Mouse (Mus musculus): ENCODE results near the gene Olfr374.
A peak's percentile ranks its signal among the peaks of the same experiment; 100 is the strongest.
"Not testable (repeated sequence)": the region's sequence is repeated elsewhere in the genome, so short reads cannot be mapped to it uniquely, and the experiment has no call there.

Gene Olfr374

GRCm38 (mm10) chr8:72106740-72107139 lies at the start of gene Olfr374:
Olfr374 (plus strand) TSS chr8:72107040.
- no peak for DNase-seq

GRCm38 (mm10) chr8:72057643-72058042 lies 49.2 kb upstream of the Olfr374 start:
- DNase-seq, result not testable (repeated sequence)

- DNase-seq, result not testable (repeated sequence)
Measured at GRCm38 (mm10) chr8:72066819-72067399, 39.9 kb upstream of the Olfr374 start.

- not testable (repeated sequence) for DNase-seq
Measured at GRCm38 (mm10) chr8:72082877-72083276, 24.0 kb upstream of the Olfr374 start, which contains the start of gene Olfr373. Olfr373 (plus strand) TSS chr8:72083177.

GRCm38 (mm10) chr8:72084744-72085143 lies 22.1 kb upstream of the Olfr374 start:
- no peak for DNase-seq

GRCm38 (mm10) chr8:72087611-72088010 lies 19.2 kb upstream of the Olfr374 start:
- not testable (repeated sequence) for DNase-seq

GRCm38 (mm10) chr8:72096721-72097120 lies 10.1 kb upstream of the Olfr374 start:
- not testable (repeated sequence) for DNase-seq

GRCm38 (mm10) chr8:72099377-72100103 lies 7.3 kb upstream of the Olfr374 start:
- DNase-seq, result not testable (repeated sequence)

GRCm38 (mm10) chr8:72105165-72105564 lies 1.7 kb upstream of the Olfr374 start:
- DNase-seq, result no peak

GRCm38 (mm10) chr8:72110876-72111275 lies 4.0 kb downstream of the Olfr374 start:
- DNase-seq, result no peak

- DNase-seq, result no peak
Measured at GRCm38 (mm10) chr8:72112486-72112885, 5.6 kb downstream of the Olfr374 start.

- no peak for DNase-seq
Measured at GRCm38 (mm10) chr8:72115202-72115601, 8.4 kb downstream of the Olfr374 start.

GRCm38 (mm10) chr8:72118616-72119015 lies 11.8 kb downstream of the Olfr374 start:
- DNase-seq, result no peak

- DNase-seq, result not testable (repeated sequence)
Measured at GRCm38 (mm10) chr8:72121486-72121885, 14.6 kb downstream of the Olfr374 start.

- DNase-seq, result no peak
Measured at GRCm38 (mm10) chr8:72121997-72122396, 15.2 kb downstream of the Olfr374 start.

- DNase-seq, result no peak
Measured at GRCm38 (mm10) chr8:72127834-72128233, 21.0 kb downstream of the Olfr374 start.

GRCm38 (mm10) chr8:72131251-72131650 lies 24.4 kb downstream of the Olfr374 start:
- DNase-seq, result peak; percentile 54

- DNase-seq, result no peak
Measured at GRCm38 (mm10) chr8:72131901-72132300, 25.1 kb downstream of the Olfr374 start.

GRCm38 (mm10) chr8:72132417-72132816 lies 25.6 kb downstream of the Olfr374 start:
- DNase-seq, result no peak

- DNase-seq, result peak; percentile 22
Measured at GRCm38 (mm10) chr8:72132891-72133290, 26.1 kb downstream of the Olfr374 start.

- DNase-seq, result no peak
Measured at GRCm38 (mm10) chr8:72133507-72133906, 26.7 kb downstream of the Olfr374 start.

GRCm38 (mm10) chr8:72134756-72135445 lies 28.1 kb downstream of the Olfr374 start, which contains the start of gene Tpm4:
Tpm4 (plus strand) TSS chr8:72134975.
- peak; percentile 64 for DNase-seq

- DNase-seq, result peak; percentile 36
Measured at GRCm38 (mm10) chr8:72135446-72136301, 28.8 kb downstream of the Olfr374 start.

All from kidney, adult 11 months (tissue).